Mouse (Mus musculus): ENCODE measurements around the gene Olfml2a. TPM values are rescaled to one million over a fixed set of nuclear protein-coding genes. Genes with fewer than 3 reads are reported as not detected.

Gene Olfml2a
- total and polyA plus RNA-seq, 2 experiments from 2014 or later, result 3.3 to 7.5 TPM

- no peak overlapping the region for H3K9ac ChIP-seq (replicated peaks; ENCODE audit: low read length)
- H3K36me3 ChIP-seq (ENCODE audit: insufficient read depth, low read length), result no peaks in the 10 kb centered on the region
- H3K4me2 ChIP-seq (ENCODE audit: low read depth, low read length), result no peak overlapping the region
- H3K27me3 ChIP-seq (ENCODE audit: insufficient read depth, low read length), result no peaks in the 10 kb centered on the region
- 44% methylated on average over 4 of the region's 4 CpGs for WGBS
- no peak overlapping the region for H3K4me3 ChIP-seq (ENCODE audit: low read length)
- no peaks in the 10 kb centered on the region for H3K9me3 ChIP-seq (ENCODE audit: low read length)
- DNase-seq (ENCODE audit: low spot score) (no peak), ATAC-seq (0 out of 2 replicates have a peak, but pooled peaks have one; percentile 29)
- no peak overlapping the region for H3K27ac ChIP-seq
- H3K4me1 ChIP-seq (ENCODE audit: insufficient read depth, low read length), result no peaks in the 10 kb centered on the region
- TF ChIP-seq CTCF (IDR thresholded peaks at IDR 0.05; ENCODE audit: low read depth), result no peak
Observed at GRCm38 (mm10) chr2:38964198-38964597, 32.4 kb downstream of the Olfml2a start.

DNA sequence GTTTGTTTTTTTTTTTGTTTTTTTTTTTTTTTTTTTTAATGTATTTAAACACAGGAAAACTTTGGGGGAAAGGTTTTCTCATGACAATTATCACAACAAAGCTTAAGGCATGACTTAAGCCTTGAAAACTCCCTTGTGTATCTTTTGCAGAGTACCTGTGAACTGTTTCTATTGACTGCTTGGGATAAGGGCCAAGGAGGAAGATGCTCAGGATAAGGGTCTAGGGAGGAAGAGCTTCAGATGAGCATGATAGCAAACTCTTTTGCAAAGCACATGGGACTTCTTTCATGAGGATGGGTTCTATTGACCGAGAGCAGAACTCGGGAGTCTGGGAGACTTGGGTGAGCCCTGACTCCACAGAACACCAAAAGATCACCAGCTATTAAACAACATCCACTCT lies 37.9 kb downstream of the Olfml2a start:
- no peak for DNase-seq (ENCODE audit: low spot score)
- WGBS, result 92% methylated on average over 2 of the region's 2 CpGs

DNA sequence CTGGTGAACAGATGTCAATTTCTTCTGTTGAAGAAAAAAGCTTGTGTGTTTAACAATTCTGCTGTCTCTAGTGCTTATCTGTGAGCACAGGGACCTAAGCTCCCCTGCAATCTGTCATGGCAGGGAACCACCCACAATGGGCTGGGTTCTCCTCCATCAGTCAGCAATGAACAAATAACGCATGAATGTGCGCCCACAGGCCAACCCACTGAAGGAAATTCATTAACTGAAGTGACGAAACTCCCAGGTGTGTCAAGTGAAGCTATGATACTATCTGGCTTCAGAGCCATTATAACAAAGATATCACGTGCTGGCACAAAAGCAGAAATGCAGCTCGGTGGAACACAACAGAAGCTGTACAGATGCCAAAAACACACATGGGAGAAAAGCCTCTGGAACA lies 38.3 kb downstream of the Olfml2a start:
- WGBS, result 79% methylated on average over 5 of the region's 5 CpGs
- TF ChIP-seq CTCF (IDR thresholded peaks at IDR 0.05; ENCODE audit: low read depth), result no peak
- H3K27ac ChIP-seq, result no peak overlapping the region
- no peaks in the 10 kb centered on the region for H3K9me3 ChIP-seq (ENCODE audit: low read length)
- no peak overlapping the region for H3K9ac ChIP-seq (replicated peaks; ENCODE audit: low read length)
- H3K36me3 ChIP-seq (ENCODE audit: insufficient read depth, low read length), result no peaks in the 10 kb centered on the region
- DNase-seq (ENCODE audit: low spot score), result no peak
- no peaks in the 10 kb centered on the region for H3K27me3 ChIP-seq (ENCODE audit: insufficient read depth, low read length)
- H3K4me2 ChIP-seq (ENCODE audit: low read depth, low read length), result no peak overlapping the region
- no peak overlapping the region for H3K4me3 ChIP-seq (ENCODE audit: low read length)
- no peak for ATAC-seq
- H3K4me1 ChIP-seq (ENCODE audit: insufficient read depth, low read length), result no peaks in the 10 kb centered on the region

More for the DNA sequence above, 37.9 kb downstream of the Olfml2a start:
- no peak overlapping the region for H3K4me2 ChIP-seq (ENCODE audit: low read depth, low read length)
- H3K9me3 ChIP-seq (ENCODE audit: low read length), result no peaks in the 10 kb centered on the region
- H3K4me3 ChIP-seq (ENCODE audit: low read length), result no peak overlapping the region
- H3K9ac ChIP-seq (replicated peaks; ENCODE audit: low read length), result no peak overlapping the region
- no peaks in the 10 kb centered on the region for H3K4me1 ChIP-seq (ENCODE audit: insufficient read depth, low read length)
- H3K27ac ChIP-seq, result no peak overlapping the region
- no peak for TF ChIP-seq CTCF (IDR thresholded peaks at IDR 0.05; ENCODE audit: low read depth)
- ATAC-seq, result no peak
- H3K36me3 ChIP-seq (ENCODE audit: insufficient read depth, low read length), result no peaks in the 10 kb centered on the region
- no peaks in the 10 kb centered on the region for H3K27me3 ChIP-seq (ENCODE audit: insufficient read depth, low read length)

DNA sequence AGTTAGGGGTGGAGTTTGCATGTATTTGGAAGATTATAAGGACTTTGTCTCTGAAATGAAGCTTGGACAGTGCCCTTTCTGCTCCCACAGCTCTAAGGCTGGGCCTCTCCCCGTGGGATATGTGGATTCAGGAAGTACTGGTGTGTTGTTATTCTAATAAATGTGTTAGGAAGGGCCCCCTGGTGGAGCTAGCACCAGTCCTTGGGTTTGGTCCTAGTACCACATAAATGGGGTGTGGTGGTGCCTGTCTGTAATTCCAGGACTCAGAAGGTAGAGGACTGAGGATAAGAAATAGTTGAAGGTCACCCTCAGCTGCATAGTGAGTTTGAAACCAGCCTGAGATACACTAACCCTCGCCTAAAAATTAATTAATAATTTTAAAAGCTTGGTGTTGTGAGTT lies 41.4 kb downstream of the Olfml2a start:
- Histone ChIP-seq H3K27ac (no peak overlapping the region), H3K9ac (replicated peaks; ENCODE audit: low read length) (no peak overlapping the region), H3K4me1 (ENCODE audit: insufficient read depth, low read length) (no peaks in the 10 kb centered on the region), H3K9me3 (ENCODE audit: low read length) (no peaks in the 10 kb centered on the region), H3K36me3 (ENCODE audit: insufficient read depth, low read length) (no peaks in the 10 kb centered on the region), H3K4me3 (ENCODE audit: low read length) (no peak overlapping the region), H3K27me3 (ENCODE audit: insufficient read depth, low read length) (no peaks in the 10 kb centered on the region), H3K4me2 (ENCODE audit: low read depth, low read length) (no peak overlapping the region)
- ATAC-seq (no peak), DNase-seq (ENCODE audit: low spot score) (no peak)
- no peak for TF ChIP-seq CTCF (IDR thresholded peaks at IDR 0.05; ENCODE audit: low read depth)
- 35% methylated on average over 2 of the region's 2 CpGs for WGBS

- WGBS, result 70% methylated on average over 7 of the region's 7 CpGs
Observed at GRCm38 (mm10) chr2:38973701-38974100, 41.9 kb downstream of the Olfml2a start.

DNA sequence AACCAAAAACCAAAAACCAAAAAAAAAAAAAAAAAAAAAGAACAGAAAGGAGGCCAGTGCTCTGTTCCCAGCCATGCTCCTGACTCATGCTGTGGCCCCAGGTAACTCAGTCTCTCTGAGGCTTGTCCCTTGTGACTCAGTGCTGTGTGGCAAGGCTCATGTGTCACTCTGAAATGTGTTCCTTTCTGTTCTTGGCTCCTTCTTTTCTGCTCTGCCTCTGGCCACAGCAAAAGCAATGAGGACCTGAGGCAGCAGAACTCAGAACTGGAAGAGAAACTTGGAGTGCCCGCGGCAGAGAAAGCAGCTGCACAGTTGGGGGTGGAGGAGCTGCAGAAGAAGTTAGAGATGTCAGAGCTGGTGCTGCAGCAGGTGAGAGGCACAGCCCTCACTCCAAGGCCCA lies 42.4 kb downstream of the Olfml2a start:
- Histone ChIP-seq H3K4me2 (ENCODE audit: low read depth, low read length) (no peak overlapping the region), H3K27ac (no peak overlapping the region), H3K4me3 (ENCODE audit: low read length) (no peak overlapping the region), H3K9ac (replicated peaks; ENCODE audit: low read length) (no peak overlapping the region), H3K36me3 (ENCODE audit: insufficient read depth, low read length) (no peaks in the 10 kb centered on the region), H3K27me3 (ENCODE audit: insufficient read depth, low read length) (no peaks in the 10 kb centered on the region), H3K4me1 (ENCODE audit: insufficient read depth, low read length) (no peaks in the 10 kb centered on the region), H3K9me3 (ENCODE audit: low read length) (no peaks in the 10 kb centered on the region)
- TF ChIP-seq CTCF (IDR thresholded peaks at IDR 0.05; ENCODE audit: low read depth), result no peak
- ATAC-seq, result no peak
- DNase-seq (ENCODE audit: low spot score), result no peak
- WGBS, result 29% methylated on average over 2 of the region's 2 CpGs

More at GRCm38 (mm10) chr2:38973701-38974100, 41.9 kb downstream of the Olfml2a start:
- Histone ChIP-seq H3K9me3 (ENCODE audit: low read length) (no peaks in the 10 kb centered on the region), H3K4me1 (ENCODE audit: insufficient read depth, low read length) (no peaks in the 10 kb centered on the region), H3K27me3 (ENCODE audit: insufficient read depth, low read length) (no peaks in the 10 kb centered on the region), H3K9ac (replicated peaks; ENCODE audit: low read length) (no peak overlapping the region), H3K36me3 (ENCODE audit: insufficient read depth, low read length) (no peaks in the 10 kb centered on the region), H3K27ac (no peak overlapping the region), H3K4me3 (ENCODE audit: low read length) (no peak overlapping the region), H3K4me2 (ENCODE audit: low read depth, low read length) (no peak overlapping the region)
- no peak for DNase-seq (ENCODE audit: low spot score)
- no peak for TF ChIP-seq CTCF (IDR thresholded peaks at IDR 0.05; ENCODE audit: low read depth)
- no peak for ATAC-seq

DNA sequence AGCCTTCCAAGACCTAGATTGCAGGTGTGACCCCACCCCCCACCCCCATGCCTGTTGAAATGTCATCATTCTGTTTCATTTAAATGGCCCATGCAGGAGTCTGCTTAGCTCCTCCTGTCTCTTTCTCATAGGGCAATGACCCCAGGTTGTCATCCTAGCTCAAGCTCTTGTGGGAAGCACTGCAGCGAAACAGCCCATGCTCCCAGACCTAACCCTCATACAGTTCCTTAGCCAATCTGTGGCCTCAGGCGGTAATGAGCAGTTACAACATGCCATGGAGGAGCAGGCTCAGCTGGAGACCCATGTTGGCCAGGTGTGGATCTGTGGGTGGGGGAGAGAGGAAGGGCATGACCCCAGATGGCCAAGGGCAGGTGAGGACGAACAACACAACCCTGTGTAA lies 43.4 kb downstream of the Olfml2a start:
- H3K4me1 ChIP-seq (ENCODE audit: insufficient read depth, low read length), result no peaks in the 10 kb centered on the region
- no peaks in the 10 kb centered on the region for H3K9me3 ChIP-seq (ENCODE audit: low read length)
- DNase-seq (ENCODE audit: low spot score) (no peak), ATAC-seq (no peak)
- H3K4me2 ChIP-seq (ENCODE audit: low read depth, low read length), result no peak overlapping the region
- H3K36me3 ChIP-seq (ENCODE audit: insufficient read depth, low read length), result no peaks in the 10 kb centered on the region
- WGBS, result 85% methylated on average over 3 of the region's 3 CpGs
- H3K4me3 ChIP-seq (ENCODE audit: low read length), result no peak overlapping the region
- H3K9ac ChIP-seq (replicated peaks; ENCODE audit: low read length), result no peak overlapping the region
- H3K27me3 ChIP-seq (ENCODE audit: insufficient read depth, low read length), result no peaks in the 10 kb centered on the region
- no peak overlapping the region for H3K27ac ChIP-seq
- no peak for TF ChIP-seq CTCF (IDR thresholded peaks at IDR 0.05; ENCODE audit: low read depth)
